Mouse (Mus musculus) heart, embryonic 13.5 days (tissue): ENCODE measurements around the gene Dynlrb2. TPM values are rescaled to one million over a fixed set of nuclear protein-coding genes. Genes with fewer than 3 reads are reported as not detected.

Source experiments
- ATAC-seq: fragments of 200-750 bp; cut with Nextera tagmentation; 2 replicates; pipeline ENCODE4 v1.8.0; 2017; ENCODE audit warnings: moderate TSS enrichment; ENCODE audit not compliant: insufficient number of reproducible peaks, low FRiP score, low TSS enrichment; ENCODE audit errors: extremely low read depth
- H3K27ac ChIP-seq: fragments of 300-500 bp; sonication (generic); replicated peaks from 2 replicates; pipeline ENCODE4 v1.5.1; 2015; ENCODE audit warnings: moderate library complexity, mild to moderate bottlenecking, inconsistent platforms
- H3K27me3 ChIP-seq: fragments of 300-500 bp; sonication (generic); replicated peaks from 2 replicates; pipeline ENCODE4 v1.6.1; 2015; ENCODE audit warnings: mild to moderate bottlenecking, inconsistent platforms
- H3K36me3 ChIP-seq: fragments of 300-500 bp; sonication (generic); 2 replicates; pipeline ENCODE4 v1.6.1; 2015; ENCODE audit warnings: mild to moderate bottlenecking, inconsistent platforms
- H3K4me1 ChIP-seq: fragments of 300-500 bp; sonication (generic); 2 replicates; pipeline ENCODE4 v1.6.1; 2015; ENCODE audit warnings: inconsistent platforms
- H3K4me2 ChIP-seq: fragments of 300-500 bp; sonication (generic); 2 replicates; pipeline ENCODE4 v1.6.1; 2015; ENCODE audit warnings: inconsistent platforms, mild to moderate bottlenecking, moderate library complexity
- H3K4me3 ChIP-seq: fragments of 300-500 bp; sonication (generic); 2 replicates; pipeline ENCODE4 v1.5.1; 2015; ENCODE audit warnings: moderate library complexity, mild to moderate bottlenecking, inconsistent platforms
- H3K9ac ChIP-seq: fragments of 300-500 bp; sonication (generic); 2 replicates; pipeline ENCODE4 v1.6.1; 2015; ENCODE audit warnings: inconsistent platforms, mild to moderate bottlenecking, moderate library complexity
- H3K9me3 ChIP-seq: fragments of 300-500 bp; sonication (generic); 2 replicates; pipeline ENCODE4 v1.6.1; 2016; ENCODE audit warnings: inconsistent platforms
- WGBS: fragments of 180-500 bp; shearing (Covaris S2); methylation state at CpG from one replicate; pipeline ENCODE4 v1.1.7; 2015; ENCODE audit warnings: mixed read lengths; 5-methylcytosine and 5-hydroxymethylcytosine counted together
- polyA plus RNA-seq: library from polyadenylated mRNA; unstranded; fragments of >200 nt; fragmentation: Nextera tagmentation; extraction: Ambion mirVana; gene quantifications from 2 replicates; pipeline ENCODE4 v1.2.1, GENCODE M21; 2015

The Dynlrb2 gene
- polyA plus RNA-seq, 1 experiment from 2014 or later: not detected

GRCm38 (mm10) chr8:116508721-116509120 lies 3.9 kb downstream of the Dynlrb2 start:
- 48% methylated on average over 5 of the region's 5 CpGs for WGBS
- H3K9ac ChIP-seq: no peak overlapping the region
- H3K36me3 ChIP-seq: no peaks in the 10 kb centered on the region
- H3K4me3 ChIP-seq: no peak overlapping the region
- H3K27ac ChIP-seq: no peak overlapping the region
- no peaks in the 10 kb centered on the region for H3K9me3 ChIP-seq
- peaks cover 16% of the 10 kb centered on the region; the same call in 1 of the 2 replicates for H3K4me1 ChIP-seq
- no peaks in the 10 kb centered on the region for H3K27me3 ChIP-seq
- no peak overlapping the region for H3K4me2 ChIP-seq
- no peak for ATAC-seq

GRCm38 (mm10) chr8:116509247-116509646 lies 4.5 kb downstream of the Dynlrb2 start:
- no peaks in the 10 kb centered on the region for H3K9me3 ChIP-seq
- H3K27ac ChIP-seq: no peak overlapping the region
- no peaks in the 10 kb centered on the region for H3K36me3 ChIP-seq
- 54% methylated on average over 3 of the region's 3 CpGs for WGBS
- no peak for ATAC-seq
- no peak overlapping the region for H3K9ac ChIP-seq
- no peaks in the 10 kb centered on the region for H3K27me3 ChIP-seq
- H3K4me3 ChIP-seq: no peak overlapping the region
- H3K4me1 ChIP-seq: peaks cover 11% of the 10 kb centered on the region; the same call in 1 of the 2 replicates
- no peak overlapping the region for H3K4me2 ChIP-seq

GRCm38 (mm10) chr8:116519676-116520075 lies 14.9 kb downstream of the Dynlrb2 start:
- 79% methylated on average over 5 of the region's 5 CpGs for WGBS

GRCm38 (mm10) chr8:116521208-116521607 lies 16.4 kb downstream of the Dynlrb2 start:
- H3K4me3 ChIP-seq: no peak overlapping the region
- WGBS: 79% methylated on average over 4 of the region's 4 CpGs
- no peaks in the 10 kb centered on the region for H3K27me3 ChIP-seq
- no peak overlapping the region for H3K4me2 ChIP-seq
- no peak overlapping the region for H3K9ac ChIP-seq
- no peaks in the 10 kb centered on the region for H3K4me1 ChIP-seq
- peaks cover 15% of the 10 kb centered on the region for H3K9me3 ChIP-seq
- ATAC-seq: no peak
- H3K27ac ChIP-seq: no peak overlapping the region
- no peaks in the 10 kb centered on the region for H3K36me3 ChIP-seq

More at GRCm38 (mm10) chr8:116519676-116520075, 14.9 kb downstream of the Dynlrb2 start:
- Histone ChIP-seq H3K36me3 (no peaks in the 10 kb centered on the region), H3K27ac (no peak overlapping the region), H3K9ac (no peak overlapping the region), H3K4me3 (no peak overlapping the region), H3K4me1 (no peaks in the 10 kb centered on the region), H3K4me2 (no peak overlapping the region), H3K27me3 (no peaks in the 10 kb centered on the region), H3K9me3 (peaks cover 16% of the 10 kb centered on the region)
- ATAC-seq: no peak

GRCm38 (mm10) chr8:116521641-116522040 lies 16.9 kb downstream of the Dynlrb2 start:
- no peak for ATAC-seq

GRCm38 (mm10) chr8:116522104-116522767 lies 17.5 kb downstream of the Dynlrb2 start:
- peaks cover 5% of the 10 kb centered on the region for H3K9me3 ChIP-seq
- H3K4me3 ChIP-seq: no peak overlapping the region

More at GRCm38 (mm10) chr8:116521641-116522040, 16.9 kb downstream of the Dynlrb2 start:
- Histone ChIP-seq H3K27ac (no peak overlapping the region), H3K36me3 (no peaks in the 10 kb centered on the region), H3K4me2 (no peak overlapping the region), H3K27me3 (no peaks in the 10 kb centered on the region), H3K9ac (no peak overlapping the region), H3K4me3 (no peak overlapping the region), H3K9me3 (peaks cover 11% of the 10 kb centered on the region), H3K4me1 (no peaks in the 10 kb centered on the region)
- WGBS: 76% methylated on average over 3 of the region's 3 CpGs

GRCm38 (mm10) chr8:116524915-116525314 lies 20.1 kb downstream of the Dynlrb2 start:
- 81% methylated on average over 7 of the region's 7 CpGs for WGBS
- no peak overlapping the region for H3K4me2 ChIP-seq
- no peaks in the 10 kb centered on the region for H3K27me3 ChIP-seq
- no peak overlapping the region for H3K4me3 ChIP-seq
- H3K36me3 ChIP-seq: no peaks in the 10 kb centered on the region
- no peaks in the 10 kb centered on the region for H3K9me3 ChIP-seq
- no peak overlapping the region for H3K27ac ChIP-seq
- no peak overlapping the region for H3K9ac ChIP-seq
- ATAC-seq: no peak
- no peaks in the 10 kb centered on the region for H3K4me1 ChIP-seq

More at GRCm38 (mm10) chr8:116522104-116522767, 17.5 kb downstream of the Dynlrb2 start:
- ATAC-seq: no peak
- no peaks in the 10 kb centered on the region for H3K36me3 ChIP-seq
- no peaks in the 10 kb centered on the region for H3K27me3 ChIP-seq
- no peak overlapping the region for H3K27ac ChIP-seq
- H3K4me1 ChIP-seq: no peaks in the 10 kb centered on the region
- H3K4me2 ChIP-seq: no peak overlapping the region
- WGBS: 79% methylated on average over 11 of the region's 11 CpGs
- no peak overlapping the region for H3K9ac ChIP-seq

GRCm38 (mm10) chr8:116528736-116529135 lies 24.0 kb downstream of the Dynlrb2 start:
- Histone ChIP-seq H3K4me3 (no peak overlapping the region), H3K27ac (no peak overlapping the region), H3K36me3 (no peaks in the 10 kb centered on the region), H3K9ac (no peak overlapping the region), H3K27me3 (no peaks in the 10 kb centered on the region), H3K9me3 (0 out of 2 replicates have a peak, but pooled peaks cover 7% of the 10 kb centered on the region), H3K4me2 (no peak overlapping the region), H3K4me1 (no peaks in the 10 kb centered on the region)
- ATAC-seq: no peak
- WGBS: 71% methylated on average over 7 of the region's 7 CpGs

- no peak overlapping the region for H3K4me2 ChIP-seq
- 68% methylated on average over 6 of the region's 6 CpGs for WGBS
- no peak overlapping the region for H3K27ac ChIP-seq
- H3K27me3 ChIP-seq: no peaks in the 10 kb centered on the region
- no peaks in the 10 kb centered on the region for H3K4me1 ChIP-seq
- H3K9me3 ChIP-seq: 0 out of 2 replicates have a peak, but pooled peaks cover 7% of the 10 kb centered on the region
- no peak overlapping the region for H3K4me3 ChIP-seq
- H3K9ac ChIP-seq: no peak overlapping the region
- no peak for ATAC-seq
- no peaks in the 10 kb centered on the region for H3K36me3 ChIP-seq
Measured at GRCm38 (mm10) chr8:116533081-116533480, 28.3 kb downstream of the Dynlrb2 start.

- 65% methylated on average over 5 of the region's 5 CpGs for WGBS
Measured at GRCm38 (mm10) chr8:116536786-116537185, 32.0 kb downstream of the Dynlrb2 start.

GRCm38 (mm10) chr8:116538763-116539162 lies 34.0 kb downstream of the Dynlrb2 start:
- H3K4me1 ChIP-seq: no peaks in the 10 kb centered on the region
- H3K27ac ChIP-seq: no peak overlapping the region
- no peak overlapping the region for H3K4me2 ChIP-seq
- no peak for ATAC-seq
- 38% methylated on average over 7 of the region's 7 CpGs for WGBS
- H3K4me3 ChIP-seq: no peak overlapping the region
- no peaks in the 10 kb centered on the region for H3K36me3 ChIP-seq
- no peak overlapping the region for H3K9ac ChIP-seq
- no peaks in the 10 kb centered on the region for H3K27me3 ChIP-seq
- H3K9me3 ChIP-seq: no peaks in the 10 kb centered on the region

More at GRCm38 (mm10) chr8:116536786-116537185, 32.0 kb downstream of the Dynlrb2 start:
- Histone ChIP-seq H3K9me3 (0 out of 2 replicates have a peak, but pooled peaks cover 7% of the 10 kb centered on the region), H3K27ac (no peak overlapping the region), H3K4me2 (no peak overlapping the region), H3K9ac (no peak overlapping the region), H3K36me3 (no peaks in the 10 kb centered on the region), H3K4me3 (no peak overlapping the region), H3K4me1 (no peaks in the 10 kb centered on the region), H3K27me3 (no peaks in the 10 kb centered on the region)
- no peak for ATAC-seq

GRCm38 (mm10) chr8:116540136-116540535 lies 35.4 kb downstream of the Dynlrb2 start:
- no peak for ATAC-seq
- H3K27ac ChIP-seq: no peak overlapping the region
- no peak overlapping the region for H3K9ac ChIP-seq
- H3K4me1 ChIP-seq: no peaks in the 10 kb centered on the region
- no peaks in the 10 kb centered on the region for H3K36me3 ChIP-seq
- H3K4me3 ChIP-seq: no peak overlapping the region
- H3K4me2 ChIP-seq: no peak overlapping the region
- H3K27me3 ChIP-seq: no peaks in the 10 kb centered on the region
- H3K9me3 ChIP-seq: no peaks in the 10 kb centered on the region
- 95% methylated on average over 1 of the region's 1 CpGs for WGBS
